Mouse (Mus musculus) cerebellum, postnatal 4 days (tissue): Measurements from ENCODE around the gene Rnf187.
A peak's percentile ranks its signal among the peaks of the same experiment; 100 is the strongest.

Source experiments
- DNase-seq, 2 experiments: peaks; one replicate each; pipeline ENCODE4 v3.0.0; 2022; ENCODE audit warnings: low spot score in 2 of 2, mixed read lengths in 1 of 2

The Rnf187 gene

GRCm38 (mm10) chr11:58947798-58948528 lies 9.2 kb upstream of the Rnf187 start:
- DNase-seq, result peak in 1 of 2 experiments; percentile 59

- no peak for DNase-seq
Measured at GRCm38 (mm10) chr11:58947306-58947705, 8.6 kb upstream of the Rnf187 start.

GRCm38 (mm10) chr11:58944136-58944535 lies 5.4 kb upstream of the Rnf187 start:
- DNase-seq, result no peak

GRCm38 (mm10) chr11:58939088-58939439 lies 348 bp upstream of the Rnf187 start:
- DNase-seq, result no peak

GRCm38 (mm10) chr11:58937909-58938308 lies 807 bp downstream of the Rnf187 start:
- DNase-seq, result no peak

GRCm38 (mm10) chr11:58931576-58931975 lies 7.1 kb downstream of the Rnf187 start:
- DNase-seq, result no peak

GRCm38 (mm10) chr11:58930254-58930653 lies 8.5 kb downstream of the Rnf187 start:
- no peak for DNase-seq

- DNase-seq, result no peak
Measured at GRCm38 (mm10) chr11:58929641-58930040, 9.1 kb downstream of the Rnf187 start.

GRCm38 (mm10) chr11:58929055-58929454 lies 9.7 kb downstream of the Rnf187 start:
- DNase-seq, result no peak

DNA sequence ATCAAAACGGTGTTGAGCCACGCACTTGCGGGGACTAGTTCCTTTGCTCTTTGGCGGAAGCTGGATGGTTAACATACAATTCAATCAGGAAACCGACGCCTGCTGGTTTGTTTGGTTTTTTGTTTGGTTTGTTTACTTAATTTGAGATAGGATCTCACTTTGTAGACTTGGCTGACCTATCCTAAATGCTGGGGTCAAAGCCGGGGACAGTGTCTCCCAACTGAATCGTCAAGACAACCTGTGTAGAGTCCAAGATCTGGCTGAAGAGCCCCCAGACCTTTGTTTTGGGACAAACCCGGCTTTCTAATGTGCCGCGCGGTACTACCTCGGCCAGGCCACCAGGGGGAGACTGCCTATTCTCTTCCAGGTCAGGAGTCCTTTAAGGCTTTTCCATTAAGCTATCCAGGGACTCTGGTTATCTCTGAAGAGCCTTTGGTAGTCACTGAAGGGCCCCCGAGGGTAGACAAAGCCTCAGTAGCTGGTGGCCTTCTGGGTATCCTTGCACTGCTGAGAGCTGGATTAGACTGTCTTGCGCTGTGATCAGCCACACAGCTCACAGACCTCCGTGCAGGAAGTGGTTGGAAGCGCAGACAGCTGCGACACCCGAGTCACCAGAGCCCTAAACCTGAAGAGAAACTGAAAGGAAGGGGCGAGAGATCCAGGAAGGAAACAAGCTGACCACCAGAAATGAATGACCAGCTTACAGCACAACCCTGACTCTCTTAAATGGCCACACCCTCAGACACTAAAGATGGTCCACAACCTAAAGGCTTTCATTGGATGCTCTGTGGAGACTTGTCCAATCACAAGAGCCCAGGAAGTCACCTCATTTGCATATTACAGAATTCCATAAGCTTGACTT lies 10.7 kb downstream of the Rnf187 start:
- peak in 1 of 2 experiments; percentile 63 for DNase-seq

DNA sequence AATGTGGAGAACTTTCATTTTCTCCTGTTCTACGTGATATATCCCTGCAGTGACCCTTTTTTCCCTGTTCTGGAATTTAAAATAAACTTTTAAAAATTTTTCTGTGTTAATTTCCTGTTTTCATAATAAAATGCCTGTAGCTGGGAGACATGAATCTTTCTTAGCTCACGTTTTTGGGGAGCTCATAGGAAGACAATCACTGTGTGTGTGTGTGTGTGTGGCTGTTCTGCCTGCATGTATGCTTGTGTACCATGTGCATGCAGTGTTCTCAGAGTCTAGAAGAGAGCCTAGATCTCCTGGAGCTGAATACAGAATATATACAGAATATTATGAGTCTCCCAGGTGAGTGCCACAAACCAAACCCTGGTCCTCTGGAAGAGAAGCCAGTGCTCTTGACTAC lies 11.7 kb downstream of the Rnf187 start:
- no peak for DNase-seq

- no peak for DNase-seq
Measured at GRCm38 (mm10) chr11:58926651-58927050, 12.1 kb downstream of the Rnf187 start.

DNA sequence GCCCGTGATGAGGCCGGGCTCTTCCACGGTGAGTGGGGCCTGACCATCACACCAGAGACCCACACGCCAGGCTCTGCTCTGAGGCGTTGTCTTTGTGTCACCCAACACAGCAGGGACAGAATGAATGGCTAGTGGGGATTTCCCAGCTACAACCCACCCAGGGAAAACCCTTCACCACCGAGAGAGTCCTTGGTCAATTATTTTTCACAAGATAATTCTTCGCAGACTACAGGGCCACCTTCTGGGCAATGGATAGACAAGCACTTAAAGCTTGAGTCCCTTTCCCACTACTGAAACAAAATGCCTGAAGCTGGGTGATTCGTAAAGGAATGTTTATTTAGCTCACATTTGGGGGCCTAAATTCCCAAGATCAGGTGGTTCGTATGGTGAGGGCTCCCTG lies 16.3 kb downstream of the Rnf187 start:
- DNase-seq, result no peak

DNA sequence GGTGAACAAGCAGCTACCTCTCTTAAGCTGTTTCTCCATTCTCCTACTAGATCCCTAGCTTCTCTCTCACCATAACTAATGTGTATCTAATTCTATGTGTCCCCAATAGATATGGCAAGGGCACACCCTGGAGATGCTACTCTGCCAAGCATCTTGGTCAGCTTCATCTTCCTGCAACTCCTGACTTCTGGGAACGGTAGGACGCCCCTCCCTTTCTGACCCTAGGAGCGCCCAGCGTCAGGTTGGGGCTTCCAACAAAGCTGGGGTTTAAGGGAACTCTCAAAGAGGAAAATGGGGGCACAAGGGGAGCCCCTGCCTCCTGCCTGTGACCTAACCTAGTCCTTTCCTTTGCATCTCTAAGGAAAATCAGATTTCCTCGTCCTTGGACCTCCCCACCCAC lies 20.0 kb downstream of the Rnf187 start:
- no peak for DNase-seq

DNA sequence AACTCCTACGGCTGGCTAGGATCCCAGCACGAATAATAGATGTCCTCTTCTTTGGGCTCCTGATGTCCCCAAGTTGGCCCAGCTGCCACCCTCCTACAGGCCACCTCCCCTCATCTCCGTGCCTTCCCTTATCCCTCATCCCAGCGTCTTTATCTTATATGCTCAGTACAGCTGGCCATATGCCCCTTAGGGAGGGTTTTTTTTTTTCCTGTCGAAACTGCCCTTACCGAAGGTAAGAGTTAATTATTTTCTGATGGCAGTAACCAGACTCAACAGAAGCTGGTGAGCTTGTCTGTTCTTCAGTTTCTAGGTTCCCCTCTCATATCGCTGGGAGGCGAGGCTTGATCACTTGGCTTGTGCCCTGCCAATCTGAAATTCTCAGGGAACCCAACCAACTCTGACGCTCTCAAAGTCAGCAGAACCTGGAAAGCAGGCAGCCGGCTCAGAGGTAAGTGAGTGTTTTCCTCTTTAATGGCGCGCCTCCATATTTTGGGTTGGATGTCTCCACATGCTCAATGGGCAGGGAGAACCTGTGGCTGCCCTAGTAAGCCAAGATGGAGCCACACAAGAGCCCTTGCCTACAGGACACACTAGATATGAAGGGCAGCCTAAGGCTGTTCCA lies 20.9 kb downstream of the Rnf187 start, which contains the start of gene Btnl10:
Btnl10 (plus strand) TSS at position 164 of the 622 bp plus-strand sequence.
- no peak for DNase-seq

DNA sequence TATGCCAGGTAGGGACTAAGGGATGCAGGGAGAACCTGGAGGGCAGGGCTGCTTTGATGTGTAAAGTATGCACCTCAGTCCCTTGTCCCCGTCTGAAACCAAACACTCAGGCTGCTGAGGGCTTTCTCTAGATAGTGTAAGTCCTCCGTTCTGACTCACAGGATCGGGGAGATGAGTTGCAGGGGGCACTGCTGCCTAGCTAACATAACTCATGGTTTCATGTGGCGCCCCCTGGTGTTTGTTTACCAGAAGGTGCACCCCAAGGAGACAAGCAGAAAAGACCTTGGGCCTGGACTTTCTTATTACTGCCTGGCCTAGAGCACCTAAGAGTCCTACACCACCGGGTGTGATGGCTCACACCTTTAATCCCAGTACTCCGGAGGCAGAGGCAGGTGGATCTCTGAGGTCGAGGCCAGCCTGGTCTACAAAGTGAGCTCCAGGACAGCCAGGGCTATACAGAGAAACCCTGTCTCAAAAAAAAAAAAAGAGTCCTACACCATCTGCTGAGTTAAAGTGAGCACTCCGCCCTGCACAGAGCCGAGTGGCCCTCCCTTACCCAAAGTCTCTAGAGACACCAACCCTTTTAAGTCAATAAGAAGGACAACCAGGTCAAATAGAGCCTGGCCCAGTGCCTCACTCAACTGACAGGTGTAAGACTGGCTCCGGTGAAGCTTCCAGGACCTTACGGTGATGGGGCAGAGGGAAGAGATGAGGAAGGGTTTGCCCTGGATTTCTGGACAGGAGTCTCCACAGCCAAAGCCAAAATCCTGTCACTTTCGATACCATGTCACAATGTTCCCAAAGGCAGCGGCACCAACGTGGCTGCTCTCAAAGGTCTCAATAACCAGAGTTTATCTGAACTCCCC lies 21.6 kb downstream of the Rnf187 start:
- peak in 1 of 2 experiments; percentile 32 for DNase-seq

DNA sequence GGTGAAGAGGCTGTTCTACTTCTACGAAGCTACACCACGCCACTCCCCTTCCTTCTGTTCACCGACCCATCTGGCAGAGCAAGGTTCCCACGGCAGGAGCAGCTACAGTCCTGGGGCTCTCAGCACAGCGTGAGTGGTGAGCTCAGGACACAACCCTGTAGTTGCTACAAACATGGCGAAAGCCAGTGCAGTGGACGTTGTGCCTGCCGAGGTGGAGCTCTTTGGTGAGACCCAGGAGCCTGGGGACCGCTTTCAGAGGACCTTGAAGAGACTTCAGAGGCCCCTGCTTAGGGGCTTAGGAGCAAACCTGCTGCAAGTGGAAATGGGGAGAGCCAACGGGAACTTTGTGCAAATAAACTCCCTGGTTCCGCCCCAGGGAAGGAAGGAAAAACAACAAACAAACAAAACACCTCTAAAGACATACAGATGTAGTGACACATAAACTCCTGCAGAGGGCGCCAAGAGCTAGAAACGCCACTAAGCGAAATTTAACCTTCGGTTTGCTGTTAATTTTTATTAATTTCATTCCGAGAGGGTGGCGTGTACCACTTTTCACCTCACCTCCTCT lies 24.2 kb downstream of the Rnf187 start:
- DNase-seq, result peak in 1 of 2 experiments; percentile 17

DNA sequence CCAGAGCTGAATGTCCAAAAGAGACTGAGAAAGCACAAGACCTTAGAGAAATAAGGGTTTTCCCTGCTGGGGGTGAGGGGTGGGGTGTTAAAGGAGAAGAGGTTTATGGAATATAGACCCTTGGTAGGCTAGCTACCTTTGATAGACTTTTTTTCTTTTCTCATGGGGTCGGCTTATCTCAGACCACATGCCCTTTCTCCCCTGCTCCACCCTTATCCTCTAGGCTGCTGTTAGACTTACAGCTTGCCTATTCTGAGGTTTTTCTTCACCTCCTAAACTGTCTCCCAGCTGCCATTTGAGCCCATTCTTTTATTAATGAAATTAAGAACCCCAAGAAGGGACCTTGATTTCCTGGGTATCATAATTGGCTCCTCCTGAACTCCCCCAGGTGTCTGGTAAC lies 24.9 kb downstream of the Rnf187 start:
- no peak for DNase-seq

- no peak for DNase-seq
Measured at GRCm38 (mm10) chr11:58904838-58905237, 33.9 kb downstream of the Rnf187 start.

- DNase-seq, result no peak
Measured at GRCm38 (mm10) chr11:58904410-58904718, 34.4 kb downstream of the Rnf187 start.
